Mouse (Mus musculus): ENCODE measurements around the gene Zfp184. TPM values are rescaled to one million over a fixed set of nuclear protein-coding genes. Genes with fewer than 3 reads are reported as not detected.

Zfp184 gene
- polyA plus RNA-seq, 1 experiment from 2014 or later, result 6.7 TPM

GRCm38 (mm10) chr13:21917992-21918391 is 26.9 kb upstream of the Zfp184 start:
- Histone ChIP-seq H3K36me3 (ENCODE audit: control insufficient read depth, insufficient read depth, low read length) (no peaks in the 10 kb centered on the region), H3K4me2 (peak overlapping the region; percentile 96), H3K4me1 (ENCODE audit: control insufficient read depth, insufficient read depth, low read length) (no peaks in the 10 kb centered on the region; the same call in 1 of the 2 replicates), H3K9me3 (replicated peaks; ENCODE audit: control insufficient read depth, low read length) (no peaks in the 10 kb centered on the region), H3K27ac (ENCODE audit: low read depth, low read length) (no peak overlapping the region), H3K9ac (ENCODE audit: low read depth, low read length) (peak overlapping the region; percentile 77), H3K4me3 (ENCODE audit: low read depth, low read length) (peak overlapping the region; percentile 63), H3K27me3 (ENCODE audit: control insufficient read depth, insufficient read depth, low read length) (no peaks in the 10 kb centered on the region)
- whole genome bisulfite sequencing (ENCODE audit: insufficient replicate concordance), result under 1% methylated on average over 16 of the region's 16 CpGs
- ATAC-seq (replicated peaks; ENCODE audit: insufficient number of reproducible peaks, low FRiP score, low TSS enrichment), result no peak

GRCm38 (mm10) chr13:21918570-21919419 is 26.1 kb upstream of the Zfp184 start:
- no peaks in the 10 kb centered on the region for H3K9me3 ChIP-seq (replicated peaks; ENCODE audit: control insufficient read depth, low read length)
- peak overlapping the region; percentile 77 for H3K9ac ChIP-seq (ENCODE audit: low read depth, low read length)
- ATAC-seq (replicated peaks; ENCODE audit: insufficient number of reproducible peaks, low FRiP score, low TSS enrichment), result peak; percentile 87
- under 1% methylated on average over 38 of the region's 38 CpGs for WGBS (ENCODE audit: insufficient replicate concordance)
- no peaks in the 10 kb centered on the region for H3K27me3 ChIP-seq (ENCODE audit: control insufficient read depth, insufficient read depth, low read length)
- H3K36me3 ChIP-seq (ENCODE audit: control insufficient read depth, insufficient read depth, low read length), result no peaks in the 10 kb centered on the region
- no peaks in the 10 kb centered on the region; the same call in 1 of the 2 replicates for H3K4me1 ChIP-seq (ENCODE audit: control insufficient read depth, insufficient read depth, low read length)
- H3K27ac ChIP-seq (ENCODE audit: low read depth, low read length), result peak overlapping the region; percentile 62; the same call in 1 of the 2 replicates
- peak overlapping the region; percentile 63 for H3K4me3 ChIP-seq (ENCODE audit: low read depth, low read length)
- H3K4me2 ChIP-seq, result peak overlapping the region; percentile 96

GRCm38 (mm10) chr13:21919836-21920431 is 25.0 kb upstream of the Zfp184 start:
- no peak overlapping the region for H3K9ac ChIP-seq (ENCODE audit: low read depth, low read length)
- WGBS (ENCODE audit: insufficient replicate concordance), result 4% methylated on average over 11 of the region's 11 CpGs
- H3K9me3 ChIP-seq (replicated peaks; ENCODE audit: control insufficient read depth, low read length), result no peaks in the 10 kb centered on the region
- peak overlapping the region; percentile 96 for H3K4me2 ChIP-seq
- H3K4me1 ChIP-seq (ENCODE audit: control insufficient read depth, insufficient read depth, low read length), result no peaks in the 10 kb centered on the region
- no peaks in the 10 kb centered on the region for H3K36me3 ChIP-seq (ENCODE audit: control insufficient read depth, insufficient read depth, low read length)
- peak overlapping the region; percentile 63 for H3K4me3 ChIP-seq (ENCODE audit: low read depth, low read length)
- no peak overlapping the region for H3K27ac ChIP-seq (ENCODE audit: low read depth, low read length)
- no peaks in the 10 kb centered on the region for H3K27me3 ChIP-seq (ENCODE audit: control insufficient read depth, insufficient read depth, low read length)
- no peak for ATAC-seq (replicated peaks; ENCODE audit: insufficient number of reproducible peaks, low FRiP score, low TSS enrichment)

GRCm38 (mm10) chr13:21920681-21921233 is 24.1 kb upstream of the Zfp184 start:
- 23% methylated on average over 8 of the region's 8 CpGs for WGBS (ENCODE audit: insufficient replicate concordance)
- H3K36me3 ChIP-seq (ENCODE audit: control insufficient read depth, insufficient read depth, low read length), result no peaks in the 10 kb centered on the region
- no peak overlapping the region for H3K4me3 ChIP-seq (ENCODE audit: low read depth, low read length)
- no peaks in the 10 kb centered on the region for H3K9me3 ChIP-seq (replicated peaks; ENCODE audit: control insufficient read depth, low read length)
- no peak overlapping the region for H3K27ac ChIP-seq (ENCODE audit: low read depth, low read length)
- 0 out of 2 replicates have a peak, but pooled peaks cover 3% of the 10 kb centered on the region for H3K4me1 ChIP-seq (ENCODE audit: control insufficient read depth, insufficient read depth, low read length)
- H3K9ac ChIP-seq (ENCODE audit: low read depth, low read length), result no peak overlapping the region
- no peaks in the 10 kb centered on the region for H3K27me3 ChIP-seq (ENCODE audit: control insufficient read depth, insufficient read depth, low read length)
- no peak overlapping the region for H3K4me2 ChIP-seq
- no peak for ATAC-seq (replicated peaks; ENCODE audit: insufficient number of reproducible peaks, low FRiP score, low TSS enrichment)

- no peak for ATAC-seq (replicated peaks; ENCODE audit: insufficient number of reproducible peaks, low FRiP score, low TSS enrichment)
- no peak overlapping the region for H3K9ac ChIP-seq (ENCODE audit: low read depth, low read length)
- H3K27ac ChIP-seq (ENCODE audit: low read depth, low read length), result no peak overlapping the region
- H3K4me3 ChIP-seq (ENCODE audit: low read depth, low read length), result no peak overlapping the region
- no peaks in the 10 kb centered on the region for H3K27me3 ChIP-seq (ENCODE audit: control insufficient read depth, insufficient read depth, low read length)
- H3K36me3 ChIP-seq (ENCODE audit: control insufficient read depth, insufficient read depth, low read length), result no peaks in the 10 kb centered on the region
- no peaks in the 10 kb centered on the region for H3K9me3 ChIP-seq (replicated peaks; ENCODE audit: control insufficient read depth, low read length)
- H3K4me2 ChIP-seq, result no peak overlapping the region
- 0 out of 2 replicates have a peak, but pooled peaks cover 3% of the 10 kb centered on the region for H3K4me1 ChIP-seq (ENCODE audit: control insufficient read depth, insufficient read depth, low read length)
Observed at GRCm38 (mm10) chr13:21923417-21923816, 21.5 kb upstream of the Zfp184 start.

GRCm38 (mm10) chr13:21924734-21925335 is 20.1 kb upstream of the Zfp184 start:
- ATAC-seq (replicated peaks; ENCODE audit: insufficient number of reproducible peaks, low FRiP score, low TSS enrichment), result no peak
- no peak overlapping the region for H3K27ac ChIP-seq (ENCODE audit: low read depth, low read length)
- peak overlapping the region; percentile 38 for H3K4me3 ChIP-seq (ENCODE audit: low read depth, low read length)
- peak overlapping the region; percentile 65 for H3K4me2 ChIP-seq
- H3K27me3 ChIP-seq (ENCODE audit: control insufficient read depth, insufficient read depth, low read length), result no peaks in the 10 kb centered on the region
- H3K4me1 ChIP-seq (ENCODE audit: control insufficient read depth, insufficient read depth, low read length), result 0 out of 2 replicates have a peak, but pooled peaks cover 3% of the 10 kb centered on the region
- H3K36me3 ChIP-seq (ENCODE audit: control insufficient read depth, insufficient read depth, low read length), result no peaks in the 10 kb centered on the region
- H3K9me3 ChIP-seq (replicated peaks; ENCODE audit: control insufficient read depth, low read length), result no peaks in the 10 kb centered on the region
- H3K9ac ChIP-seq (ENCODE audit: low read depth, low read length), result peak overlapping the region; percentile 49; the same call in 1 of the 2 replicates
- 3% methylated on average over 21 of the region's 21 CpGs for WGBS (ENCODE audit: insufficient replicate concordance)

GRCm38 (mm10) chr13:21930981-21931380 is 13.9 kb upstream of the Zfp184 start:
- Histone ChIP-seq H3K36me3 (ENCODE audit: control insufficient read depth, insufficient read depth, low read length) (no peaks in the 10 kb centered on the region), H3K27ac (ENCODE audit: low read depth, low read length) (no peak overlapping the region), H3K4me1 (ENCODE audit: control insufficient read depth, insufficient read depth, low read length) (no peaks in the 10 kb centered on the region; the same call in 1 of the 2 replicates), H3K9ac (ENCODE audit: low read depth, low read length) (no peak overlapping the region), H3K9me3 (replicated peaks; ENCODE audit: control insufficient read depth, low read length) (no peaks in the 10 kb centered on the region), H3K4me2 (peak overlapping the region; percentile 41), H3K27me3 (ENCODE audit: control insufficient read depth, insufficient read depth, low read length) (no peaks in the 10 kb centered on the region), H3K4me3 (ENCODE audit: low read depth, low read length) (peak overlapping the region; percentile 10)
- WGBS (ENCODE audit: insufficient replicate concordance), result 9% methylated on average over 10 of the region's 10 CpGs
- no peak; the same call in 1 of the 2 replicates for ATAC-seq (replicated peaks; ENCODE audit: insufficient number of reproducible peaks, low FRiP score, low TSS enrichment)

- peak overlapping the region; percentile 41 for H3K4me2 ChIP-seq
- H3K4me1 ChIP-seq (ENCODE audit: control insufficient read depth, insufficient read depth, low read length), result no peaks in the 10 kb centered on the region; the same call in 1 of the 2 replicates
- no peaks in the 10 kb centered on the region for H3K9me3 ChIP-seq (replicated peaks; ENCODE audit: control insufficient read depth, low read length)
- H3K27me3 ChIP-seq (ENCODE audit: control insufficient read depth, insufficient read depth, low read length), result no peaks in the 10 kb centered on the region
- H3K27ac ChIP-seq (ENCODE audit: low read depth, low read length), result no peak overlapping the region
- no peak for ATAC-seq (replicated peaks; ENCODE audit: insufficient number of reproducible peaks, low FRiP score, low TSS enrichment)
- peak overlapping the region; percentile 10; the same call in 1 of the 2 replicates for H3K4me3 ChIP-seq (ENCODE audit: low read depth, low read length)
- H3K9ac ChIP-seq (ENCODE audit: low read depth, low read length), result no peak overlapping the region
- H3K36me3 ChIP-seq (ENCODE audit: control insufficient read depth, insufficient read depth, low read length), result no peaks in the 10 kb centered on the region
- WGBS (ENCODE audit: insufficient replicate concordance), result 47% methylated on average over 6 of the region's 6 CpGs
Observed at GRCm38 (mm10) chr13:21931740-21932139, 13.2 kb upstream of the Zfp184 start.
